Mouse (Mus musculus) bone marrow, adult 2 months (tissue): ENCODE results near the gene Tmem87b.

ENCODE experiments used
- CTCF ChIP-seq: fragments of 200-500 bp; IDR thresholded peaks from 2 replicates; pipeline ENCODE4 v1.5.1; 2011; ENCODE audit warnings: low read length, control low read depth; ENCODE audit not compliant: control insufficient read depth, insufficient read depth
- POLR2A ChIP-seq: fragments of 200-500 bp; IDR thresholded peaks from 2 replicates; pipeline ENCODE4 v1.6.1; 2011; ENCODE audit warnings: low read depth, mild to moderate bottlenecking, control low read depth, low read length, borderline replicate concordance; ENCODE audit not compliant: control insufficient read depth

GRCm38 (mm10) chr2:128839501-128839900 is 21.6 kb downstream of the Tmem87b start:
- TF ChIP-seq CTCF (no peak), POLR2A (no peak)
